Mouse (Mus musculus): ENCODE data around the gene Slc44a4. TPM values are rescaled to one million over a fixed set of nuclear protein-coding genes. Genes with fewer than 3 reads are reported as not detected.
A peak's percentile ranks its signal among the peaks of the same experiment; 100 is the strongest.

Gene Slc44a4
- polyA plus RNA-seq (2016; fragmentation: Nextera tagmentation; extraction: Ambion mirVana): 0.21 and 0.44 TPM in 2 replicates

DNA sequence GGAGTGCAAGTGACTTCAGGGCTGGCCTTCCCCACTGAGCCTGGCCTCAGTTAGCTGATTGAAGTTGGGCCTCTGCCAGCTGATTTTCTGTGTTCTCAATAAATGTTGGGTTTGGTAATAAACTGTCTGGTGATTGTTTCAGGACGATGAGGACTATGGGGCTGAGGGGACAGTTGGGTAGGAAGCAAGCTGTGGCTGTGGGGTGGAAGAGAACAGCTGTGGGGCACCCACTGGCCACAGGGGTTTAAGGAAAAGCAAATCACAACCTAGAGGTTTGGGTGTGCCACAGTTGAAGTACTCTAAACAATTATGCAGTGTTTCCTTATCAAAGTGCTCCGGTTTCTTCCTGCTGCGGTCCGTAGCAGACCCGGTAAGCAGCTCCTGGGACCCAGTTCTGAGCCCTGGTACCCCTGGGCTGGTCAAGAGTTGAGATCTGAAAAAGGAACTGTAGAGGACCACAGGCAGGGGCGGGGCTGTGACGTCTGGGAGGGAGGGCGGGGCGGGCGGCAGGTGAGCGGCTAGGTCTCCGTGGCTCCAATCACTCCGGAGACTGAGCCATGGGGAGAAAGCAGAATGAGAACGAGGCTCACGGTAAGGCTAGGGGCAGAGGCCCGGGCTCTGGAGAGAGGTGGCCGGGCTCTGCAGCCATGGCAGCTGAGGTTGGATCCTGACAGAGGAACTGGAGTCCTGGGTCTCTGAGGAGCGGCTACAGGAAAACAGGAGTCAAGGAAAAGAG lies at the start of gene Slc44a4:
TSS of gene Slc44a4 (plus strand) at position 537 of the 736 bp plus-strand sequence.
- no peaks in the 10 kb centered on the region for H3K27me3 ChIP-seq (replicated peaks; ENCODE audit: low read depth, poor library complexity, severe bottlenecking)
- H3K27ac ChIP-seq (replicated peaks): peak within 1 kb of the TSS; percentile 69
- peaks cover 54% of the 10 kb centered on the region for H3K36me3 ChIP-seq (replicated peaks)
- DNase-seq (ENCODE audit: low spot score): no peak
- H3K4me1 ChIP-seq: peaks cover 33% of the 10 kb centered on the region
- WGBS: 32% methylated on average over 18 of the region's 18 CpGs
- H3K9me3 ChIP-seq: no peaks in the 10 kb centered on the region
- peak within 1 kb of the TSS; percentile 27; the same call in 1 of the 2 replicates for H3K4me3 ChIP-seq

DNA sequence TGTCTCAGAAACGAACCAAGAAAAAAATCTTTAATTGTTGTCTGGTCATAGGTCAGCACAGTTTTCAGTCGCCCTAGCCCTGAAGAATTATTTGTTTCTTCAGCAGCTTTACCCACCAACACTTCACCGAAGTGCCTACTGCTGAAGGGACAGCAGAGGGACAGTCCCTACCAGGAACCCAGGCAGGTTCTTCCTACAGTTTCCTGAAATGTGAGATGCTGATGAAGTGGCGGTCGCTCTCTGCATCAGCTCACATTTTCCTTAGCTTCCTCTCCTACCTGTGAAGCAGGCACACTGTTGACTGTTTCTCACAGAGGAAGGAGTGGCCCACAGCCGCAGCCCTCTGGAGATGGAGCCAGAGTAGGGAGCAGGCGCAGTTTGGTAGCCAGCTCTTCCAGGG lies 48.3 kb upstream of the Slc44a4 start:
- Histone ChIP-seq H3K27ac (replicated peaks) (no peak overlapping the region), H3K4me3 (no peak overlapping the region), H3K27me3 (replicated peaks; ENCODE audit: low read depth, poor library complexity, severe bottlenecking) (0 out of 2 replicates have a peak, but pooled peaks cover 8% of the 10 kb centered on the region), H3K9me3 (no peaks in the 10 kb centered on the region), H3K36me3 (replicated peaks) (no peaks in the 10 kb centered on the region), H3K4me1 (no peaks in the 10 kb centered on the region)
- 64% methylated on average over 7 of the region's 7 CpGs for WGBS
- no peak for DNase-seq (ENCODE audit: low spot score)

DNA sequence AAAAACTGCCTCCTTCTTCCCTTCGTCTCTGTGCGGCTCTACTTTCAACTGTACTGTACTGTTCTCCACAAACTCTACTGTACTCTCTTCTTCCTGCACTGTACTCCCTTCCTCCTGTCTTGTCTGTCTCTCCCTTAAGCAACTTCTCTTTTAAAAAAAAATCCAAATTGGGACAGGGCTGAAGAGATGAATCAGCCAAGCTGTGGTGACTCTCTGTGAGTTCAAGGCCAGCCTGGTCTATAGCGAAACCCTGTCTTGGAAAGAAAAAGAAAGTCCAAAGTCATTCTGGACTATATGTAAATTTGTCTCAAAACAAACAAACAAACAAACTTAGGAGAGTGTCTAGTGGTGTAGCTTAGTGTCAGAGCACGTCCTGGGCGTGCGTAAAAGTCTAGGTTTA lies 39.9 kb upstream of the Slc44a4 start:
- Histone ChIP-seq H3K36me3 (replicated peaks) (no peaks in the 10 kb centered on the region), H3K27me3 (replicated peaks; ENCODE audit: low read depth, poor library complexity, severe bottlenecking) (no peaks in the 10 kb centered on the region), H3K4me3 (no peak overlapping the region), H3K27ac (replicated peaks) (no peak overlapping the region), H3K9me3 (no peaks in the 10 kb centered on the region), H3K4me1 (peaks cover 3% of the 10 kb centered on the region)
- WGBS: 93% methylated on average over 6 of the region's 6 CpGs
- DNase-seq (ENCODE audit: low spot score): no peak

DNA sequence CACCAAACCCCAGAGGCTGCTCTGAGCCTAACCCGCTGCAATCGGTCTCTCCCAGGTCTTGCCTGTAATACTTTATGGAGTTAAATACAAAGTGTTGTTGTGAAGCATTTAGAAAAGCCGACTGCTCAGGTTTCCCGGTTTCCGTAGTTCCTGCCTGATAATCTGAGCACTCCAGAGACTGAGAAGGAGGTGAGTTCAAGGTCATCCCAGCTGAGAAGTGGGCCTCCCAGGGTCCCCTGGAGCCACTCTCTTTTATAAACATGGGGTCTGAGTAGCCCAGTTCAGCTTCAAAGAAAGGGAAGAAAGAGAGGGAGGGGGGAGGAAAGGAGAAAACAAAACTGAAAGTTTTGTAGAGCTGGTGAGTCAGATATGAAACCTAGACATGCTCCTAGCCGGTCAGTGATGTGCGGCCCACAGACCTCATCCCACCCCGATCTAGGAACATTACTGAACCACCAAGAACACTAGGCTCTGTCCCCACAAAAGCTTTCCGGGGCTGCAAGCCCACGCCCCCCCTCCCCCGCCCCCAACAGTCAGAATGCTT lies 34.9 kb upstream of the Slc44a4 start, which contains the start of gene Zbtb12:
TSS of gene Zbtb12 (plus strand) at position 148 of the 544 bp plus-strand sequence.
- WGBS: 54% methylated on average over 11 of the region's 11 CpGs
- H3K4me1 ChIP-seq: peaks cover 27% of the 10 kb centered on the region
- peak within 1 kb of the TSS; percentile 54 for H3K27ac ChIP-seq (replicated peaks)
- no peaks in the 10 kb centered on the region for H3K36me3 ChIP-seq (replicated peaks)
- H3K9me3 ChIP-seq: no peaks in the 10 kb centered on the region
- H3K4me3 ChIP-seq: no peak within 1 kb of the TSS
- H3K27me3 ChIP-seq (replicated peaks; ENCODE audit: low read depth, poor library complexity, severe bottlenecking): peaks cover 34% of the 10 kb centered on the region
- DNase-seq (ENCODE audit: low spot score): peak; percentile 32

DNA sequence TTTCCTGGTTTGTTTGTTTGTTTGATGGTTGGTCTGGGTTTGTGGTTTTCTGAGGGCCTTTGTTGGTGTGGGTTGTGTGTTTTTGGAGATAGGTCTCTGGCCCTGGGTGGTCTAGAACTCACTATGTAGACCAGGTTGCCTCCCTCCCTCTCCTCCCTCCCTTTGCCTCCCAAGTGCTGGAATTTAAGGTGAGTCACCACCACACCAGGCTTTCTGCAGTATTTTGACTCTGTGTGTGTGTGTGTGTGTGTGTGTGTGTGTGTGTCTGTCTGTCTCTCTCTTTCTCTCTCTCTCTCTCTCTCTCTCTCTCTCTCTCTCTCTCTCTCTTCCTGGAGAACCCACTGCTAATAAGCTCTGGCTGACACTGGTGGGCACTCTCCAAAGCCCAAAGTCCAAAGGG lies 33.1 kb upstream of the Slc44a4 start:
- no peaks in the 10 kb centered on the region for H3K36me3 ChIP-seq (replicated peaks)
- H3K4me1 ChIP-seq: peaks cover 27% of the 10 kb centered on the region
- H3K4me3 ChIP-seq: no peak overlapping the region
- H3K9me3 ChIP-seq: no peaks in the 10 kb centered on the region
- DNase-seq (ENCODE audit: low spot score): no peak
- H3K27ac ChIP-seq (replicated peaks): no peak overlapping the region
- peaks cover 38% of the 10 kb centered on the region for H3K27me3 ChIP-seq (replicated peaks; ENCODE audit: low read depth, poor library complexity, severe bottlenecking)

DNA sequence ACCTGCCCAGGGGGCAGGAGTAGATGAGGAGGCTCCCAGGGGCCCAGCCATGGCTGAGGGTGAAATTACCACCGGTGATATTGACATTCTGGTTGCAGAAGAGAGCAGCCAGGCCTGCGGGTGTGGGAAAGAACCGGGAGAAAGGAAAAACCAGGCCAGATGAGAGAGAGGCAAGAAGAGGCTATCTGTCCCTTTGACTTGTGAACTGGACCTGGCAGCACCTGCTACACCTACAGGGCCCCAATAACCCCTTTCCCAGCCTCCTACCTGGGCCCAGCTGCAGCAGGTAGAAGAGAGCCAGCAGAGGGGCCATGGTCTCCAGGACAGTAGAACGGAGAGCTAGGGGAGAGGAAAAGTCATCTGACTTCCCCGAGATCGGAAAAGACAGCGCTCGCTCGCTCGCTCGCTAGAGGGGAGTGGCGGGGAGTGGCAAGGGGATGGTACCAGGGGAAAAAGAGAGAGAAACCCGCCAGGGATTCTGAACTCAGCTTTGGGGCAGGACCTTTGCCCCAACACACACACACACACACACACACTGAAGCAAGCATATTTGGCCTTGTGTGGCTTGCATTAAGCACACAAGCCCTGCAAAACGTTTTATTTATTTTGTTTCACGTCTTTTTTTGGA lies 32.5 kb upstream of the Slc44a4 start, which contains the start of gene Gm20547:
TSS of gene Gm20547 (minus strand) at position 360 of the 628 bp plus-strand sequence.
- DNase-seq (ENCODE audit: low spot score): no peak
- WGBS: 6% methylated on average over 15 of the region's 15 CpGs
- Histone ChIP-seq H3K4me3 (peak within 1 kb of the TSS; percentile 31), H3K27ac (replicated peaks) (0 out of 2 replicates have a peak within 1 kb of the TSS, but pooled peaks have one; percentile 7), H3K4me1 (peaks cover 27% of the 10 kb centered on the region), H3K9me3 (no peaks in the 10 kb centered on the region), H3K27me3 (replicated peaks; ENCODE audit: low read depth, poor library complexity, severe bottlenecking) (peaks cover 38% of the 10 kb centered on the region), H3K36me3 (replicated peaks) (no peaks in the 10 kb centered on the region)

DNA sequence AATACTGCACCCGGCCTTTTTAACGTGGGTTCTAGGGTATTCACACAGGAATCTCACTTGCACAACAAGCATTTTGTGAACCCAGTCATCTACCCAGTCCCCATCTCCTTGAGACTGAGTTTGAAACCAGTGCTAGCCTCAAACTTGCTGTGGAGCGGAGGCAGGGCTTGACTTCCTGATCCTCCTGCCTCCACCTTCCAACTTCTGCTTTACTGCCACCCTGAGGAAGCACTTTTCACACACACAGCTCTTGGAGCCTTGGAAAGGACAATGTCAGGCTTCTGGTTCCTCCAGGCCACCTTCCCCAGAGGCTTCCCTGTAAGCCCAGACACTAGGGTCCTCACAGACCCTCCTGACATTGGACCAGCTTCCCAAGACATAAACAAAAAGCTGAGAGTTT lies 30.9 kb upstream of the Slc44a4 start:
- H3K9me3 ChIP-seq: no peaks in the 10 kb centered on the region
- H3K27ac ChIP-seq (replicated peaks): no peak overlapping the region
- H3K4me1 ChIP-seq: peaks cover 27% of the 10 kb centered on the region
- no peak overlapping the region for H3K4me3 ChIP-seq
- H3K27me3 ChIP-seq (replicated peaks; ENCODE audit: low read depth, poor library complexity, severe bottlenecking): peaks cover 38% of the 10 kb centered on the region
- H3K36me3 ChIP-seq (replicated peaks): no peaks in the 10 kb centered on the region
- 64% methylated on average over 3 of the region's 3 CpGs for WGBS
- DNase-seq (ENCODE audit: low spot score): no peak

DNA sequence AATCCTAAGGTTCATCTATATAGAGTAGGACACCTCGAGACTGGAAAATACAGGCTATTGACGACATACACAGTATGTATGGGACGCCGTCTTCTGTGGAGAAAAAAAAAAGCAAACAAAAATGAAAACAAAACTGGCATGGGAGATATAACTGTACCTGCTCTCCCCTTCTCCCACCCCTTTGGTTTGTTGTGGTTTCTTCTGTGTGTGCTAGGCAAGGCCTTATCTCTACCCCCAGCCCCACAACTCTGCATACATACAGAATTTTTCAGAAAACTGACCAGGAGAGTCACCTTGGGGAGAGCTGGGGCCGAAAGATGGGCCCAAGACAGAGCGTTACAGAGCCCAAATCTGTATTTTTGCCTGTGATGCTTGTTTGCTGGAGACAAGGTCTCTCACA lies 29.6 kb upstream of the Slc44a4 start:
- Histone ChIP-seq H3K36me3 (replicated peaks) (no peaks in the 10 kb centered on the region), H3K9me3 (no peaks in the 10 kb centered on the region), H3K27me3 (replicated peaks; ENCODE audit: low read depth, poor library complexity, severe bottlenecking) (peaks cover 36% of the 10 kb centered on the region), H3K4me1 (peaks cover 20% of the 10 kb centered on the region), H3K27ac (replicated peaks) (no peak overlapping the region), H3K4me3 (no peak overlapping the region)
- no peak for DNase-seq (ENCODE audit: low spot score)
- 88% methylated on average over 6 of the region's 6 CpGs for whole genome bisulfite sequencing

DNA sequence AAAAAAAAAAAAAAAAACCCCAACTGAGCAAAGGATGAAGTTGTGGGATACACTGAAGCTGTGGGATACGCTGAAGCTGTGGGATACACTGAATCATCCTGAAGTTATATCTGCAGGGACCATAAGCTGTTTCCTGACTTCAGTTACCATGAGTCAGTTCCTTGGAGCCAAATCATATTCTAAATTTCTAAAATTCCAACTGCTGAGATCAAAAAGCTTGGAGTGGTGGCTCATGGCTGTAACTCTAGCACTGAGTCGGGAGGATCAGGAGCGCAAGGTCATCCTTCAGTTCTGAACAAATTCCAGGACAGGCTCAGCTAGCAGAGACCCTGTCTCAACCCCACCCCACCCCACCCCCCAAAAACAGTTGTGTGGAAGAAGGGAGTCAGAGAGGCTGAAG lies 28.7 kb upstream of the Slc44a4 start:
- Histone ChIP-seq H3K27me3 (replicated peaks; ENCODE audit: low read depth, poor library complexity, severe bottlenecking) (peaks cover 31% of the 10 kb centered on the region), H3K9me3 (no peaks in the 10 kb centered on the region), H3K27ac (replicated peaks) (no peak overlapping the region), H3K36me3 (replicated peaks) (no peaks in the 10 kb centered on the region), H3K4me1 (peaks cover 17% of the 10 kb centered on the region), H3K4me3 (no peak overlapping the region)
- WGBS: 86% methylated on average over 3 of the region's 3 CpGs
- no peak for DNase-seq (ENCODE audit: low spot score)

DNA sequence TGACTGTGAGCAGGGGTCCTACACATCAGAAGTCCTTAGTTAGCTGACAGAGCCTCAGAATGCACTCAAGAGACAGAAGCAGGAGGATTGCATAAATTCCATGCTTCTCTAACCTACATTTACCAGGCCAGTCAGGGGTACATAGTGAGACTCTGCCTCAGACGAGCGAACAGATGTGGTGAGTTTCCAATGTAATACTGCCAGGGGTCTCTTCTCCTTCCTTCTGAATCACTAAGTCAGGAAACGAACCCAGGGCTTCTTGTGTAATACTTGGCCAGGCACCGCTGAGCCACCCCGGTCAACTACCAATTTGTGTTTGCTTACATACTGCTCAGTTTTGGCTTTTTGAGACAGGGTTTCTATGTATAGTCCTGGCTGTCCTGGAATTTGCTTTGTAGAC lies 26.3 kb upstream of the Slc44a4 start:
- no peaks in the 10 kb centered on the region for H3K9me3 ChIP-seq
- H3K36me3 ChIP-seq (replicated peaks): no peaks in the 10 kb centered on the region
- no peak for DNase-seq (ENCODE audit: low spot score)
- H3K27me3 ChIP-seq (replicated peaks; ENCODE audit: low read depth, poor library complexity, severe bottlenecking): peaks cover 12% of the 10 kb centered on the region
- WGBS: 90% methylated on average over 5 of the region's 5 CpGs
- H3K4me1 ChIP-seq: peaks cover 8% of the 10 kb centered on the region
- H3K27ac ChIP-seq (replicated peaks): no peak overlapping the region
- no peak overlapping the region for H3K4me3 ChIP-seq

DNA sequence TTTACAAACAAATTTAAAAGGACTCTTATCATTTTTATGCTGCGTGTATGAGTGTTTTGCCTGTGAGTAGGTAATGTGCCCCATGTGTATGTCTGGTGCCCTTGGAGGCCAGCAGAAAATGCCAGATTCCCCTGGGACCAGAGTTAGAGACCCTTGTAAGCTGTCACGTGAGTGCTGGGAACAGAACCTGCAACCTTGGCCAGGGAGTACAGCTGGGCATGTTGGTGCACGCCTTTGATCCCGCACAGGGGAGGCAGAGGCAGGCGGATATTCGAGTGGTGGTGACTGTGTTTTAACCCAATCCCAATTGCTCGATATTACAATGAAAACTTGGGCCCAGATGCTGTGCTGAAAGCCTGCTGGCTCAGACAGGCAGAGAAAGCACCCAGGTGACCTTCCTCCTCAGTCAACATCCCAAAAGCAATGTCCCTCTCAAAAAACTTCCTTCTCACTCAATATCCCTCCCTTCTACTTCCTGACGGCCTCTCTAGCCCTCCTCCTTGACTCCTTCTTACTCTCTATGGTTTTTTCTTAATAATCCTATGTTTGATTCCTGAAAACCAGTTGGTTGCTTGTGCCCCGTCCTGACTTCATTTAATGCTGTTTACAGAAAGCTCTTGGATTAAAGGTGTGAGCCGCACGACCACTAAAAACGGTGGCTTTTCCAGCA lies 24.1 kb upstream of the Slc44a4 start:
- 86% methylated on average over 12 of the region's 12 CpGs for WGBS
- no peak overlapping the region for H3K4me3 ChIP-seq
- DNase-seq (ENCODE audit: low spot score): no peak
- H3K9me3 ChIP-seq: no peaks in the 10 kb centered on the region
- no peak overlapping the region for H3K27ac ChIP-seq (replicated peaks)
- H3K4me1 ChIP-seq: peaks cover 15% of the 10 kb centered on the region
- H3K27me3 ChIP-seq (replicated peaks; ENCODE audit: low read depth, poor library complexity, severe bottlenecking): no peaks in the 10 kb centered on the region
- H3K36me3 ChIP-seq (replicated peaks): no peaks in the 10 kb centered on the region

DNA sequence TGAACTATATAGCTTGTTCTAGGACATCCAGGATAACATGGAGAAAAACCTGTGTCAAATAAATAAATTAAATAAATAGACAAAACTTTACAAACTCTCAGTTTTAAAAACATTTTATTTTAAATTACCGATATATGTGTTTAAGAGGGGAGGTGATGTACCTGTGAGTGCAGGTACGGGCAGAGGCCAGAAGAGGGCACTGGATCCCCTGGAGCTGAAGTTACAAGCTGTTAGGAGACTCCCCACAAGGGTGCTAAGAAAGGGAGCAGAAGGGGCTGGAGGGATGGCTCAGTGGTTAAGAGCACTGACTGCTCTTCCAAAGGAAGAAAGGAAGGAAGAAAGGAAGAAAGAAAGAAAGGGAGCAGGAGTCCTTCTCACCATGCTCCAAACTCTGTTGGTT lies 22.9 kb upstream of the Slc44a4 start:
- H3K4me1 ChIP-seq: peaks cover 27% of the 10 kb centered on the region
- DNase-seq (ENCODE audit: low spot score): no peak
- peaks cover 11% of the 10 kb centered on the region for H3K36me3 ChIP-seq (replicated peaks)
- H3K27me3 ChIP-seq (replicated peaks; ENCODE audit: low read depth, poor library complexity, severe bottlenecking): no peaks in the 10 kb centered on the region
- 90% methylated on average over 2 of the region's 2 CpGs for WGBS
- H3K9me3 ChIP-seq: peaks cover 3% of the 10 kb centered on the region; the same call in 1 of the 2 replicates
- H3K4me3 ChIP-seq: no peak overlapping the region
- no peak overlapping the region for H3K27ac ChIP-seq (replicated peaks)

Measured in embryonic facial prominence, embryonic 10.5 days (tissue).